Mouse (Mus musculus) embryonic fibroblast, embryonic 13.5 days (primary cell): ENCODE results near the gene Sema5a.

Source experiments
- CTCF ChIP-seq: IDR thresholded peaks from 2 replicates; pipeline ENCODE4 v1.5.1; 2011; ENCODE audit warnings: mild to moderate bottlenecking, control low read depth, low read length, moderate library complexity, borderline replicate concordance; ENCODE audit not compliant: insufficient read depth
- POLR2A ChIP-seq: IDR thresholded peaks from 2 replicates; pipeline ENCODE4 v1.6.1; 2011; ENCODE audit warnings: low read depth, mild to moderate bottlenecking, control low read depth, low read length, moderate library complexity

DNA sequence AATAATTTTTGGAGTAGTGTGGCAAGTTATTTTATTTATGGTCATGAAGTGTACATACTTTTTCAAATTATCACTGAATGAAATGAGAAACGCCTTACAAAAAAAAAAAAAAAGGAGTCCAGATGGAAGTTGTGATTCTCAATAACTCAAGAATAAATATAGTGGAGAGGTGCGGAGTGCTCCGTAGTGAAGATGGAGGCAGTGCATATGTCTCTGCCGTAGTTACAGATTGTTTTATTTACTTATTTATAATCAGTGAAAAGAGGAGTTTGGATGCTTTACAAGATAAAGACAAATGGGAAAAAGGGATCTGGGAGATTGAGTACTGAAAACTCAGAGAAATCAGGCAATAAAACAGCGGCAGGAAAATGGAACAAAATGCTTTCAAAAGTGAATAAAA is 131.7 kb downstream of the Sema5a start:
- no peak for TF ChIP-seq POLR2A
- no peak for TF ChIP-seq CTCF
